Mouse (Mus musculus) retina, embryonic 14.5 days (tissue): ENCODE measurements around the gene Lama5.

Experiments
- DNase-seq: peaks from one replicate; pipeline ENCODE4 v3.0.0-alpha.2; 2015; ENCODE audit warnings: low spot score

Gene Lama5

GRCm38 (mm10) chr2:180254436-180255209 lies 29.0 kb upstream of the Lama5 start:
- no peak for DNase-seq

GRCm38 (mm10) chr2:180251838-180252237 lies 26.2 kb upstream of the Lama5 start:
- DNase-seq: no peak

- peak; percentile 90 for DNase-seq
Measured at GRCm38 (mm10) chr2:180250930-180251611, 25.4 kb upstream of the Lama5 start.

- DNase-seq: no peak
Measured at GRCm38 (mm10) chr2:180248947-180249660, 23.4 kb upstream of the Lama5 start.

GRCm38 (mm10) chr2:180247916-180248315 lies 22.3 kb upstream of the Lama5 start:
- DNase-seq: no peak

GRCm38 (mm10) chr2:180243108-180243507 lies 17.4 kb upstream of the Lama5 start:
- DNase-seq: no peak

GRCm38 (mm10) chr2:180238591-180238990 lies 12.9 kb upstream of the Lama5 start:
- no peak for DNase-seq

- no peak for DNase-seq
Measured at GRCm38 (mm10) chr2:180237601-180238345, 12.1 kb upstream of the Lama5 start.

GRCm38 (mm10) chr2:180236930-180237329 lies 11.3 kb upstream of the Lama5 start:
- DNase-seq: no peak

GRCm38 (mm10) chr2:180236500-180236899 lies 10.8 kb upstream of the Lama5 start:
- no peak for DNase-seq

GRCm38 (mm10) chr2:180235788-180236187 lies 10.1 kb upstream of the Lama5 start:
- no peak for DNase-seq

GRCm38 (mm10) chr2:180234980-180235379 lies 9.3 kb upstream of the Lama5 start:
- no peak for DNase-seq

GRCm38 (mm10) chr2:180234353-180234752 lies 8.7 kb upstream of the Lama5 start:
- no peak for DNase-seq

GRCm38 (mm10) chr2:180233101-180233904 lies 7.6 kb upstream of the Lama5 start:
- no peak for DNase-seq

GRCm38 (mm10) chr2:180230482-180230881 lies 4.8 kb upstream of the Lama5 start:
- no peak for DNase-seq

- DNase-seq: no peak
Measured at GRCm38 (mm10) chr2:180229129-180229528, 3.5 kb upstream of the Lama5 start.

GRCm38 (mm10) chr2:180228592-180228991 lies 2.9 kb upstream of the Lama5 start:
- DNase-seq: no peak

GRCm38 (mm10) chr2:180228060-180228458 lies 2.4 kb upstream of the Lama5 start:
- DNase-seq: no peak

GRCm38 (mm10) chr2:180227262-180228059 lies 1.8 kb upstream of the Lama5 start:
- peak; percentile 82 for DNase-seq

- DNase-seq: no peak
Measured at GRCm38 (mm10) chr2:180225044-180225761, 456 bp downstream of the Lama5 start.
